Mouse (Mus musculus) kidney, adult 2 months (tissue): ENCODE results near the gene Cpm.

Experiments
- CTCF ChIP-seq: fragments of 200-500 bp; conservative IDR thresholded peaks from 2 replicates; pipeline ENCODE4 v1.5.1; 2011; ENCODE audit warnings: low read depth, mild to moderate bottlenecking, control low read depth, low read length, moderate library complexity, mixed read lengths; ENCODE audit not compliant: insufficient read depth, insufficient read length
- POLR2A ChIP-seq: fragments of 200-500 bp; IDR thresholded peaks from one replicate; pipeline ENCODE4 v1.6.1; 2011; ENCODE audit warnings: low read depth, low read length, control low read depth

DNA sequence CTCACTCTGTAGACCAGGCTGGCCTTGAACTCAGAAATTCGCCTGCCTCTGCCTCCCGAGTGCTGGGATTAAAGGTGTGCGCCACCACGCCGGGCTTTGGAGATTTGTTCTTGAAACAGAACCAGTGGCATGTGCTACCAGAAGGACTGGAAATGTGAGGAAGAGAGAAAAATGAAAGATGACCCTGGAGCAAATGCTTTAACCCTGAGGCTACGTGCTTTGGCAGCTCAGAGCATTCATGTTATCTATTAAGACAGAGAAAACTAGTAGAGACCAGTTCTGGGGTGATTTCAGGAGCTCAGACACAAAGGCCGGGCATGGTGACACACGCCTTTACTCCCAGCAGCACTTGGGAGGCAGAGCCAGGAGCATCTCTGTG lies 9.9 kb downstream of the Cpm start:
- no peak for TF ChIP-seq CTCF
- TF ChIP-seq POLR2A, result no peak
